Mouse (Mus musculus): ENCODE measurements around the gene Dnaaf3.

Gene Dnaaf3

GRCm38 (mm10) chr7:4498251-4498650 lies 34.0 kb downstream of the Dnaaf3 start:
- DNase-seq (ENCODE audit: low spot score), result peak; percentile 77

- no peak for DNase-seq (ENCODE audit: low spot score)
These were observed 34.9 kb downstream of the Dnaaf3 start for GRCm38 (mm10) chr7:4497271-4497903.

GRCm38 (mm10) chr7:4496468-4496867 lies 35.8 kb downstream of the Dnaaf3 start:
- no peak for DNase-seq (ENCODE audit: low spot score)

GRCm38 (mm10) chr7:4493991-4494390 lies 38.3 kb downstream of the Dnaaf3 start:
- DNase-seq (ENCODE audit: low spot score), result no peak

- no peak for DNase-seq (ENCODE audit: low spot score)
These were observed 39.7 kb downstream of the Dnaaf3 start for GRCm38 (mm10) chr7:4492284-4493224.

- DNase-seq (ENCODE audit: low spot score), result no peak
These were observed 40.9 kb downstream of the Dnaaf3 start for GRCm38 (mm10) chr7:4491308-4491707.

GRCm38 (mm10) chr7:4482281-4482680 lies 50.0 kb downstream of the Dnaaf3 start:
- no peak for DNase-seq (ENCODE audit: low spot score)

- DNase-seq (ENCODE audit: low spot score), result peak; percentile 68
These were observed 52.6 kb downstream of the Dnaaf3 start for GRCm38 (mm10) chr7:4479674-4480073.

GRCm38 (mm10) chr7:4478796-4479291 lies 53.4 kb downstream of the Dnaaf3 start:
- DNase-seq (ENCODE audit: low spot score), result no peak

GRCm38 (mm10) chr7:4478021-4478795 lies 54.0 kb downstream of the Dnaaf3 start:
- peak; percentile 90 for DNase-seq (ENCODE audit: low spot score)

- DNase-seq (ENCODE audit: low spot score), result no peak
These were observed 58.3 kb downstream of the Dnaaf3 start for GRCm38 (mm10) chr7:4473940-4474339.

All from retina, embryonic 14.5 days (tissue).